Mouse (Mus musculus) forebrain, embryonic 12.5 days (tissue): Measurements from ENCODE around the gene Artn. TPM values are rescaled to one million over a fixed set of nuclear protein-coding genes. Genes with fewer than 3 reads are reported as not detected.
A peak's percentile ranks its signal among the peaks of the same experiment; 100 is the strongest.

Experiments
- ATAC-seq: fragments of 200-750 bp; cut with Nextera tagmentation; 2 replicates; pipeline ENCODE4 v1.8.0; 2017; ENCODE audit warnings: moderate TSS enrichment; ENCODE audit not compliant: low FRiP score
- H3K27ac ChIP-seq: fragments of 300-500 bp; sonication (generic); 2 replicates; pipeline ENCODE4 v1.5.1; 2016; ENCODE audit warnings: mild to moderate bottlenecking
- H3K27me3 ChIP-seq: fragments of 300-500 bp; sonication (generic); 2 replicates; pipeline ENCODE4 v1.6.1; 2016; ENCODE audit warnings: mild to moderate bottlenecking
- H3K36me3 ChIP-seq: fragments of 300-500 bp; sonication (generic); replicated peaks from 2 replicates; pipeline ENCODE4 v1.6.1; 2016; ENCODE audit warnings: mild to moderate bottlenecking
- H3K4me1 ChIP-seq: fragments of 300-500 bp; sonication (generic); 2 replicates; pipeline ENCODE4 v1.6.1; 2016
- H3K4me2 ChIP-seq: fragments of 300-500 bp; sonication (generic); 2 replicates; pipeline ENCODE4 v1.6.1; 2016; ENCODE audit warnings: mild to moderate bottlenecking, moderate library complexity
- H3K4me3 ChIP-seq: fragments of 300-500 bp; sonication (generic); replicated peaks from 2 replicates; pipeline ENCODE4 v1.5.1; 2016; ENCODE audit warnings: mild to moderate bottlenecking
- H3K9ac ChIP-seq: fragments of 300-500 bp; sonication (generic); 2 replicates; pipeline ENCODE4 v1.6.1; 2016; ENCODE audit warnings: mild to moderate bottlenecking
- H3K9me3 ChIP-seq: fragments of 300-500 bp; sonication (generic); 2 replicates; pipeline ENCODE4 v1.6.1; 2016
- WGBS: fragments of 180-500 bp; shearing (Covaris S2); methylation state at CpG from one replicate; pipeline ENCODE4 v1.1.7; 2016; 5-methylcytosine and 5-hydroxymethylcytosine counted together
- polyA plus RNA-seq: library from polyadenylated mRNA; unstranded; fragments of >200 nt; fragmentation: Nextera tagmentation; extraction: Ambion mirVana; gene quantifications from 2 replicates; pipeline ENCODE4 v1.2.1, GENCODE M21; 2016

Gene Artn
- polyA plus RNA-seq, 1 experiment from 2014 or later: 0.33 TPM

DNA sequence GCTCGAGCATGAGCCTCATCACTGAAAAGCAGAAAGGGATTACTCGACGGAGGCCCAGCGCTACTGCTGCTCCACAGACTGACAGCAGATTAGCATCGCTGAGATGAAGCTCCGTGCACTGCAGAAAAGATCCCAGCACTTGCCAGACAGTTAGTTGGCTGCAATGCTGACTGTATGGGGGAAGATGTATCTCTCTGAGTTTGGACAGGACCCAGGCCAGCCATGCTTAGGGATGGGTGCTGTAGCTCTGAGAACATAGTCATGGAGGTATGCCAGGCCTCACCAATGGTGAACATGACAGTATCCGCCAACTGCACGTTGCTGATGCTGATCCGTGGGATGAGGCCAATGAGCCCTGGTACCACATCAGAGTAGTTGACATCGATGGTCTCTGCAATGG, 25.5 kb downstream of the Artn start:
- no peaks in the 10 kb centered on the region for H3K9me3 ChIP-seq
- H3K4me1 ChIP-seq: peaks cover 15% of the 10 kb centered on the region
- peaks cover 78% of the 10 kb centered on the region for H3K36me3 ChIP-seq
- no peak overlapping the region for H3K27ac ChIP-seq
- ATAC-seq: no peak
- H3K9ac ChIP-seq: no peak overlapping the region
- H3K4me3 ChIP-seq: no peak overlapping the region
- H3K4me2 ChIP-seq: no peak overlapping the region
- H3K27me3 ChIP-seq: no peaks in the 10 kb centered on the region
- WGBS: 92% methylated on average over 10 of the region's 10 CpGs

DNA sequence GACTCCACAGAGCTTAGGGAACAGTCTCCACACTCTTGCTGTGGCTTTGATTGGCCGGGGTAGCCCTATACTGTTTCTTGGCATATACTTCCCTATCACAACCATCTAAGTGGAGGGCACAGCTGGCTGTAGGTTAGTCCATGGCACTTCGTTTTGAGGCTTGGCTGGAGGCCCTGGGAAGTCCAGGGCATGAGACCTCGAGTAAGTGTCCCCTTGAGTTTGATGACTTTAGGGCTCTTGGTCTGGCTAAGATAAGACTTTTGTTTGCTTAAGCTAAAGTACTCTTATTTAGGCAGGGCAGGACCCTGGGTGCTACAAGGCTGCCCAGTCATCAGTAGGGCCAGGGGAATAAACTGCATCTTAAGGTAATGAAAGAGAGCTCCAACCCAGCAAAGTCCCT, 31.5 kb downstream of the Artn start:
- WGBS: 86% methylated on average over 3 of the region's 3 CpGs
- Histone ChIP-seq H3K9me3 (no peaks in the 10 kb centered on the region), H3K4me1 (no peaks in the 10 kb centered on the region), H3K27ac (no peak overlapping the region), H3K27me3 (no peaks in the 10 kb centered on the region), H3K4me3 (no peak overlapping the region), H3K9ac (no peak overlapping the region), H3K4me2 (no peak overlapping the region), H3K36me3 (peaks cover 92% of the 10 kb centered on the region)
- ATAC-seq: no peak

GRCm38 (mm10) chr4:117896031-117896430, 33.5 kb downstream of the Artn start:
- Histone ChIP-seq H3K4me2 (no peak overlapping the region), H3K27me3 (no peaks in the 10 kb centered on the region), H3K9ac (no peak overlapping the region), H3K27ac (no peak overlapping the region), H3K4me3 (no peak overlapping the region), H3K36me3 (peaks cover 71% of the 10 kb centered on the region), H3K4me1 (peaks cover 8% of the 10 kb centered on the region), H3K9me3 (no peaks in the 10 kb centered on the region)
- no peak for ATAC-seq
- WGBS: 94% methylated on average over 6 of the region's 6 CpGs

- H3K4me1 ChIP-seq: peaks cover 12% of the 10 kb centered on the region
- peaks cover 66% of the 10 kb centered on the region for H3K36me3 ChIP-seq
- no peak overlapping the region for H3K9ac ChIP-seq
- no peak overlapping the region for H3K4me3 ChIP-seq
- H3K27me3 ChIP-seq: no peaks in the 10 kb centered on the region
- ATAC-seq: no peak
- H3K4me2 ChIP-seq: no peak overlapping the region
- 88% methylated on average over 7 of the region's 7 CpGs for WGBS
- no peaks in the 10 kb centered on the region for H3K9me3 ChIP-seq
- H3K27ac ChIP-seq: no peak overlapping the region
Measured at GRCm38 (mm10) chr4:117895339-117895738, 34.2 kb downstream of the Artn start.

- 89% methylated on average over 8 of the region's 8 CpGs for WGBS
- Histone ChIP-seq H3K4me2 (no peak overlapping the region), H3K27me3 (no peaks in the 10 kb centered on the region), H3K9me3 (no peaks in the 10 kb centered on the region), H3K4me3 (no peak overlapping the region), H3K9ac (no peak overlapping the region), H3K36me3 (peaks cover 65% of the 10 kb centered on the region), H3K27ac (no peak overlapping the region), H3K4me1 (peaks cover 12% of the 10 kb centered on the region)
- ATAC-seq: no peak
Measured at GRCm38 (mm10) chr4:117894601-117895000, 35.0 kb downstream of the Artn start.

GRCm38 (mm10) chr4:117893376-117893775, 36.2 kb downstream of the Artn start:
- no peak overlapping the region for H3K27ac ChIP-seq
- no peak overlapping the region for H3K4me3 ChIP-seq
- WGBS: 27% methylated on average over 9 of the region's 9 CpGs
- no peak overlapping the region for H3K4me2 ChIP-seq
- peaks cover 64% of the 10 kb centered on the region for H3K36me3 ChIP-seq
- H3K4me1 ChIP-seq: peaks cover 12% of the 10 kb centered on the region
- no peaks in the 10 kb centered on the region for H3K27me3 ChIP-seq
- no peak for ATAC-seq
- no peak overlapping the region for H3K9ac ChIP-seq
- H3K9me3 ChIP-seq: no peaks in the 10 kb centered on the region

DNA sequence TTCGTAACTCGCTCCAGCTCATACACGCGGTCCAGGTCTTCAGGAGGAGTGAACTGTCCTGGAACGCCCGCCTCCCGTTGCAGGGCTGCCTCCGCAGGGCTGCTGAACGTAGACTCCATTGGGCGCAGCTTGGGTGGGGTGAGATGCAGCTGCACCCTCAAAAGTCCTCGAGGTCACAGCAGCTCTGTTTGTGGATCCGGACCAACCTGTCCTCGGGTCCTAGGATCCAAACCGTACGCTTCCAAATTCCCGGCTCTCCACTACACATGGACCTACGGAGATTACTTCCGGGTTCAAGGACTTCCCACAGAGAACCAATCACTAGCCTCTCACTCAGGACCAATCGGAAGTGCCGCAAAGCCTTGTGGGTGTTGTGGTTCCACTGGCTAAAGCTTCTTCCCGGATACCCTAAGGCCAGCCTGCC, 37.8 kb downstream of the Artn start, which contains the start of gene Dph2:
Dph2 (minus strand) TSS at position 295 of the 424 bp plus-strand sequence.
- no peak within 1 kb of the TSS for H3K27ac ChIP-seq
- WGBS: under 1% methylated on average over 21 of the region's 21 CpGs
- peaks cover 49% of the 10 kb centered on the region for H3K36me3 ChIP-seq

GRCm38 (mm10) chr4:117890750-117891149, 38.8 kb downstream of the Artn start:
- no peak overlapping the region for H3K27ac ChIP-seq
- H3K27me3 ChIP-seq: no peaks in the 10 kb centered on the region
- H3K4me3 ChIP-seq: peak overlapping the region; percentile 75
- WGBS: 55% methylated on average over 8 of the region's 8 CpGs
- peaks cover 28% of the 10 kb centered on the region for H3K4me1 ChIP-seq
- H3K36me3 ChIP-seq: peaks cover 39% of the 10 kb centered on the region
- H3K9ac ChIP-seq: no peak overlapping the region
- no peak for ATAC-seq
- no peaks in the 10 kb centered on the region for H3K9me3 ChIP-seq
- peak overlapping the region; percentile 82 for H3K4me2 ChIP-seq

More for the DNA sequence above, 37.8 kb downstream of the Artn start, which contains the start of gene Dph2:
- H3K9me3 ChIP-seq: no peaks in the 10 kb centered on the region
- peak; percentile 81 for ATAC-seq
- H3K9ac ChIP-seq: peak within 1 kb of the TSS; percentile 54
- H3K27me3 ChIP-seq: no peaks in the 10 kb centered on the region
- peak within 1 kb of the TSS; percentile 75 for H3K4me3 ChIP-seq
- H3K4me2 ChIP-seq: peak within 1 kb of the TSS; percentile 82
- H3K4me1 ChIP-seq: peaks cover 18% of the 10 kb centered on the region

GRCm38 (mm10) chr4:117890031-117890430, 39.5 kb downstream of the Artn start:
- Histone ChIP-seq H3K9ac (no peak overlapping the region), H3K4me3 (no peak overlapping the region)
- ATAC-seq: no peak

GRCm38 (mm10) chr4:117889471-117889870, 40.1 kb downstream of the Artn start:
- 93% methylated on average over 15 of the region's 15 CpGs for WGBS
- peaks cover 30% of the 10 kb centered on the region for H3K4me1 ChIP-seq
- H3K27me3 ChIP-seq: no peaks in the 10 kb centered on the region
- H3K9ac ChIP-seq: no peak overlapping the region
- no peak for ATAC-seq
- no peak overlapping the region for H3K4me2 ChIP-seq
- no peak overlapping the region for H3K4me3 ChIP-seq
- no peaks in the 10 kb centered on the region for H3K9me3 ChIP-seq
- peaks cover 39% of the 10 kb centered on the region for H3K36me3 ChIP-seq
- H3K27ac ChIP-seq: no peak overlapping the region

More at GRCm38 (mm10) chr4:117890031-117890430, 39.5 kb downstream of the Artn start:
- no peak overlapping the region for H3K27ac ChIP-seq
- H3K4me2 ChIP-seq: no peak overlapping the region
- 93% methylated on average over 14 of the region's 14 CpGs for WGBS
- peaks cover 39% of the 10 kb centered on the region for H3K36me3 ChIP-seq
- no peaks in the 10 kb centered on the region for H3K9me3 ChIP-seq
- peaks cover 30% of the 10 kb centered on the region for H3K4me1 ChIP-seq
- no peaks in the 10 kb centered on the region for H3K27me3 ChIP-seq

DNA sequence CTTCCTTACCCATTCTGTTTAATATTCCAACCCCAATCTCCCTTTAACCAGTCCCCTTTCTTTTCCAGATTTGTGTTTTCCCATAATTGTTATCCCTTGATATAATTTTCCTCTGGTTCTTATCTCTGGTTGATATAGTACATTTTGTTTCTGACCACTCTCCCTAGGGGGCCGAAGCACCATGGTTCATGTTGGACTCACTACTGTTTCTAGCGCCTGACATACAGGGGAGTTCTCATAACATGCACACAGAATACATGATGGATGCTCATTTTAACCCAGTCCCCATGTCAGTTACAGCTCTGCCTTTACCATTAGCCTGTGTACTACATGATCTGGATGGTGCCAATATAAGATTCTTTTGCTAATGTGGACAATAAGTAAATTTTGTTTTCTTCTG, 41.6 kb downstream of the Artn start:
- no peaks in the 10 kb centered on the region for H3K9me3 ChIP-seq
- no peak for ATAC-seq
- WGBS: 71% methylated on average over 2 of the region's 2 CpGs
- H3K27ac ChIP-seq: no peak overlapping the region
- H3K36me3 ChIP-seq: peaks cover 37% of the 10 kb centered on the region
- H3K4me1 ChIP-seq: peaks cover 40% of the 10 kb centered on the region
- H3K4me3 ChIP-seq: peak overlapping the region; percentile 92; the same call in 1 of the 2 replicates
- H3K27me3 ChIP-seq: no peaks in the 10 kb centered on the region
- H3K4me2 ChIP-seq: peak overlapping the region; percentile 89
- no peak overlapping the region for H3K9ac ChIP-seq

- H3K27me3 ChIP-seq: no peaks in the 10 kb centered on the region
- H3K36me3 ChIP-seq: peaks cover 37% of the 10 kb centered on the region
- peak within 1 kb of the TSS; percentile 62; the same call in 1 of the 2 replicates for H3K27ac ChIP-seq
- H3K9ac ChIP-seq: peak within 1 kb of the TSS; percentile 83
- H3K9me3 ChIP-seq: no peaks in the 10 kb centered on the region
- WGBS: under 1% methylated on average over 37 of the region's 37 CpGs
- H3K4me1 ChIP-seq: peaks cover 44% of the 10 kb centered on the region
- peak within 1 kb of the TSS; percentile 92 for H3K4me3 ChIP-seq
- ATAC-seq: peak; percentile 91
- peak within 1 kb of the TSS; percentile 89 for H3K4me2 ChIP-seq
Measured at GRCm38 (mm10) chr4:117887133-117887532, 42.4 kb downstream of the Artn start, which contains the start of gene Atp6v0b. Gene Atp6v0b, minus strand, starts transcription at chr4:117887333.

GRCm38 (mm10) chr4:117886644-117887043, 42.9 kb downstream of the Artn start:
- 2% methylated on average over 24 of the region's 24 CpGs for WGBS
- ATAC-seq: no peak

More at GRCm38 (mm10) chr4:117886644-117887043, 42.9 kb downstream of the Artn start:
- H3K9me3 ChIP-seq: no peaks in the 10 kb centered on the region
- peaks cover 47% of the 10 kb centered on the region for H3K4me1 ChIP-seq
- H3K9ac ChIP-seq: peak overlapping the region; percentile 83
- H3K4me2 ChIP-seq: peak overlapping the region; percentile 89
- peak overlapping the region; percentile 62; the same call in 1 of the 2 replicates for H3K27ac ChIP-seq
- H3K4me3 ChIP-seq: peak overlapping the region; percentile 92
- no peaks in the 10 kb centered on the region for H3K27me3 ChIP-seq
- peaks cover 37% of the 10 kb centered on the region for H3K36me3 ChIP-seq
